Mouse (Mus musculus): Measurements from ENCODE around the gene Armc6. TPM values are rescaled to one million over a fixed set of nuclear protein-coding genes. Genes with fewer than 3 reads are reported as not detected.

The Armc6 gene
- total RNA-seq, 2 experiments from 2014 or later = 7.6 to 8.0 TPM

GRCm38 (mm10) chr8:70204757-70205156 is 29.5 kb downstream of the Armc6 start:
- DNase-seq (ENCODE audit: low spot score) = no peak

GRCm38 (mm10) chr8:70203072-70203471 is 31.2 kb downstream of the Armc6 start:
- intact Hi-C loops (cut with DNase I) = no loop called here
- DNase-seq (ENCODE audit: low spot score) = no peak

More at GRCm38 (mm10) chr8:70204757-70205156, 29.5 kb downstream of the Armc6 start:
- intact Hi-C loops (cut with DNase I) = no loop called here

- DNase-seq (ENCODE audit: low spot score) = no peak
- intact Hi-C loops (cut with DNase I) = loop anchor here (2.0 kb wide), 1 partner anchor 21 kb away; no protein-coding TSS in a partner anchor
Measured at GRCm38 (mm10) chr8:70201417-70201816, 32.8 kb downstream of the Armc6 start.

- intact Hi-C loops (cut with DNase I) = loop anchor here (2.0 kb wide), 1 partner anchor 23 kb away; no protein-coding TSS in a partner anchor
- DNase-seq (ENCODE audit: low spot score) = no peak
Measured at GRCm38 (mm10) chr8:70200098-70200681, 34.1 kb downstream of the Armc6 start.

GRCm38 (mm10) chr8:70197603-70198002 is 36.7 kb downstream of the Armc6 start:
- intact Hi-C loops (cut with DNase I) = no loop called here
- DNase-seq (ENCODE audit: low spot score) = no peak

GRCm38 (mm10) chr8:70195762-70196161 is 38.5 kb downstream of the Armc6 start:
- intact Hi-C loops (cut with DNase I) = no loop called here
- DNase-seq (ENCODE audit: low spot score) = no peak

GRCm38 (mm10) chr8:70194191-70194590 is 40.1 kb downstream of the Armc6 start:
- no peak for DNase-seq (ENCODE audit: low spot score)
- intact Hi-C loops (cut with DNase I) = no loop called here

- intact Hi-C loops (cut with DNase I) = no loop called here
- no peak for DNase-seq (ENCODE audit: low spot score)
Measured at GRCm38 (mm10) chr8:70193238-70193637, 41.0 kb downstream of the Armc6 start.

GRCm38 (mm10) chr8:70188707-70189106 is 45.6 kb downstream of the Armc6 start:
- DNase-seq (ENCODE audit: low spot score) = no peak
- intact Hi-C loops (cut with DNase I) = no loop called here

GRCm38 (mm10) chr8:70183194-70183593 is 51.1 kb downstream of the Armc6 start:
- no peak for DNase-seq (ENCODE audit: low spot score)
- intact Hi-C loops (cut with DNase I) = loop anchor here (2.0 kb wide), 1 partner anchor 40 kb away; no protein-coding TSS in a partner anchor

- DNase-seq (ENCODE audit: low spot score) = no peak
- intact Hi-C loops (cut with DNase I) = loop anchor here (2.0 kb wide), 1 partner anchor 41 kb away; no protein-coding TSS in a partner anchor
Measured at GRCm38 (mm10) chr8:70181903-70182252, 52.4 kb downstream of the Armc6 start.

- intact Hi-C loops (cut with DNase I) = no loop called here
- DNase-seq (ENCODE audit: low spot score) = no peak
Measured at GRCm38 (mm10) chr8:70181212-70181902, 52.9 kb downstream of the Armc6 start.

GRCm38 (mm10) chr8:70179082-70179481 is 55.2 kb downstream of the Armc6 start:
- no peak for DNase-seq (ENCODE audit: low spot score)
- intact Hi-C loops (cut with DNase I) = no loop called here

- intact Hi-C loops (cut with DNase I) = no loop called here
Measured at GRCm38 (mm10) chr8:70178231-70178630, 56.0 kb downstream of the Armc6 start.

GRCm38 (mm10) chr8:70174079-70174478 is 60.2 kb downstream of the Armc6 start:
- intact Hi-C loops (cut with DNase I) = no loop called here
- DNase-seq (ENCODE audit: low spot score) = no peak

More at GRCm38 (mm10) chr8:70178231-70178630, 56.0 kb downstream of the Armc6 start:
- DNase-seq (ENCODE audit: low spot score) = no peak

GRCm38 (mm10) chr8:70173320-70173719 is 60.9 kb downstream of the Armc6 start:
- intact Hi-C loops (cut with DNase I) = no loop called here
- DNase-seq (ENCODE audit: low spot score) = no peak

GRCm38 (mm10) chr8:70172043-70172681 is 62.1 kb downstream of the Armc6 start, which contains the start of gene Tmem161a:
Tmem161a (plus strand) TSS chr8:70172356.
- intact Hi-C loops (cut with DNase I) = no loop called here
- peak; percentile 89 for DNase-seq (ENCODE audit: low spot score)

GRCm38 (mm10) chr8:70171240-70171639 is 63.0 kb downstream of the Armc6 start:
- DNase-seq (ENCODE audit: low spot score) = no peak
- intact Hi-C loops (cut with DNase I) = loop anchor here (2.0 kb wide), 1 partner anchor 250 kb away; no protein-coding TSS in a partner anchor

- DNase-seq (ENCODE audit: low spot score) = no peak
- intact Hi-C loops (cut with DNase I) = loop anchor here (2.0 kb wide), 1 partner anchor 250 kb away; no protein-coding TSS in a partner anchor
Measured at GRCm38 (mm10) chr8:70170748-70171147, 63.5 kb downstream of the Armc6 start.
